Mouse (Mus musculus): ENCODE results near the gene Cux2. TPM values are rescaled to one million over a fixed set of nuclear protein-coding genes. Genes with fewer than 3 reads are reported as not detected.

The Cux2 gene
- polyA plus RNA-seq, 1 experiment from 2014 or later, result 9.0 TPM

GRCm38 (mm10) chr5:121835949-121836691 lies 213.8 kb downstream of the Cux2 start:
- Histone ChIP-seq H3K36me3 (ENCODE audit: control insufficient read depth, insufficient read depth, low read length) (no peaks in the 10 kb centered on the region), H3K4me1 (ENCODE audit: control insufficient read depth, insufficient read depth, low read length) (peaks cover 43% of the 10 kb centered on the region)
- ATAC-seq (ENCODE audit: insufficient number of reproducible peaks, insufficient read depth, low FRiP score, low read depth), result no peak

GRCm38 (mm10) chr5:121834991-121835747 lies 214.7 kb downstream of the Cux2 start:
- H3K4me1 ChIP-seq (ENCODE audit: control insufficient read depth, insufficient read depth, low read length), result peaks cover 43% of the 10 kb centered on the region
- WGBS, result 38% methylated on average over 12 of the region's 12 CpGs
- peak overlapping the region; percentile 84 for H3K4me3 ChIP-seq (ENCODE audit: low read depth, low read length)
- no peaks in the 10 kb centered on the region for H3K36me3 ChIP-seq (ENCODE audit: control insufficient read depth, insufficient read depth, low read length)
- H3K27ac ChIP-seq (ENCODE audit: low read length), result peak overlapping the region; percentile 81; the same call in 1 of the 2 replicates
- no peak for ATAC-seq (ENCODE audit: insufficient number of reproducible peaks, insufficient read depth, low FRiP score, low read depth)
- no peaks in the 10 kb centered on the region for H3K9me3 ChIP-seq (ENCODE audit: control insufficient read depth, low read depth, low read length)
- H3K4me2 ChIP-seq (replicated peaks; ENCODE audit: low read depth, low read length), result peak overlapping the region; percentile 88
- no peaks in the 10 kb centered on the region for H3K27me3 ChIP-seq (ENCODE audit: control insufficient read depth, insufficient read depth, low read length)
- peak overlapping the region; percentile 64; the same call in 1 of the 2 replicates for H3K9ac ChIP-seq (replicated peaks; ENCODE audit: low read depth, low read length)

More at GRCm38 (mm10) chr5:121835949-121836691, 213.8 kb downstream of the Cux2 start:
- Histone ChIP-seq H3K27ac (ENCODE audit: low read length) (peak overlapping the region; percentile 81), H3K9ac (replicated peaks; ENCODE audit: low read depth, low read length) (peak overlapping the region; percentile 64), H3K9me3 (ENCODE audit: control insufficient read depth, low read depth, low read length) (no peaks in the 10 kb centered on the region), H3K4me3 (ENCODE audit: low read depth, low read length) (peak overlapping the region; percentile 84), H3K4me2 (replicated peaks; ENCODE audit: low read depth, low read length) (peak overlapping the region; percentile 88), H3K27me3 (ENCODE audit: control insufficient read depth, insufficient read depth, low read length) (no peaks in the 10 kb centered on the region)
- under 1% methylated on average over 51 of the region's 51 CpGs for WGBS

- H3K27me3 ChIP-seq (ENCODE audit: control insufficient read depth, insufficient read depth, low read length), result no peaks in the 10 kb centered on the region
- peak overlapping the region; percentile 84; the same call in 1 of the 2 replicates for H3K4me3 ChIP-seq (ENCODE audit: low read depth, low read length)
- peaks cover 43% of the 10 kb centered on the region for H3K4me1 ChIP-seq (ENCODE audit: control insufficient read depth, insufficient read depth, low read length)
- no peaks in the 10 kb centered on the region for H3K36me3 ChIP-seq (ENCODE audit: control insufficient read depth, insufficient read depth, low read length)
- no peaks in the 10 kb centered on the region for H3K9me3 ChIP-seq (ENCODE audit: control insufficient read depth, low read depth, low read length)
- 78% methylated on average over 7 of the region's 7 CpGs for WGBS
- no peak overlapping the region for H3K27ac ChIP-seq (ENCODE audit: low read length)
- no peak for ATAC-seq (ENCODE audit: insufficient number of reproducible peaks, insufficient read depth, low FRiP score, low read depth)
- H3K4me2 ChIP-seq (replicated peaks; ENCODE audit: low read depth, low read length), result peak overlapping the region; percentile 88
- H3K9ac ChIP-seq (replicated peaks; ENCODE audit: low read depth, low read length), result no peak overlapping the region
Observed at GRCm38 (mm10) chr5:121834241-121834606, 215.7 kb downstream of the Cux2 start.

- no peaks in the 10 kb centered on the region for H3K36me3 ChIP-seq (ENCODE audit: control insufficient read depth, insufficient read depth, low read length)
- H3K4me2 ChIP-seq (replicated peaks; ENCODE audit: low read depth, low read length), result peak overlapping the region; percentile 88
- H3K4me3 ChIP-seq (ENCODE audit: low read depth, low read length), result no peak overlapping the region
- H3K27me3 ChIP-seq (ENCODE audit: control insufficient read depth, insufficient read depth, low read length), result no peaks in the 10 kb centered on the region
- no peaks in the 10 kb centered on the region for H3K9me3 ChIP-seq (ENCODE audit: control insufficient read depth, low read depth, low read length)
- 42% methylated on average over 10 of the region's 10 CpGs for WGBS
- ATAC-seq (ENCODE audit: insufficient number of reproducible peaks, insufficient read depth, low FRiP score, low read depth), result no peak; the same call in 1 of the 2 replicates
- H3K27ac ChIP-seq (ENCODE audit: low read length), result peak overlapping the region; percentile 21; the same call in 1 of the 2 replicates
- peaks cover 41% of the 10 kb centered on the region for H3K4me1 ChIP-seq (ENCODE audit: control insufficient read depth, insufficient read depth, low read length)
- H3K9ac ChIP-seq (replicated peaks; ENCODE audit: low read depth, low read length), result no peak overlapping the region; the same call in 1 of the 2 replicates
Observed at GRCm38 (mm10) chr5:121833572-121834240, 216.2 kb downstream of the Cux2 start.

- Histone ChIP-seq H3K4me3 (ENCODE audit: low read depth, low read length) (no peak overlapping the region), H3K27me3 (ENCODE audit: control insufficient read depth, insufficient read depth, low read length) (no peaks in the 10 kb centered on the region), H3K4me2 (replicated peaks; ENCODE audit: low read depth, low read length) (peak overlapping the region; percentile 88), H3K27ac (ENCODE audit: low read length) (peak overlapping the region; percentile 21; the same call in 1 of the 2 replicates), H3K4me1 (ENCODE audit: control insufficient read depth, insufficient read depth, low read length) (peaks cover 41% of the 10 kb centered on the region), H3K9ac (replicated peaks; ENCODE audit: low read depth, low read length) (no peak overlapping the region; the same call in 1 of the 2 replicates), H3K9me3 (ENCODE audit: control insufficient read depth, low read depth, low read length) (no peaks in the 10 kb centered on the region), H3K36me3 (ENCODE audit: control insufficient read depth, insufficient read depth, low read length) (peaks cover 2% of the 10 kb centered on the region; the same call in 1 of the 2 replicates)
- no peak for ATAC-seq (ENCODE audit: insufficient number of reproducible peaks, insufficient read depth, low FRiP score, low read depth)
- WGBS, result 85% methylated on average over 2 of the region's 2 CpGs
Observed at GRCm38 (mm10) chr5:121833159-121833558, 216.7 kb downstream of the Cux2 start.

- H3K4me2 ChIP-seq (replicated peaks; ENCODE audit: low read depth, low read length), result no peak overlapping the region
- H3K4me3 ChIP-seq (ENCODE audit: low read depth, low read length), result no peak overlapping the region
- H3K27ac ChIP-seq (ENCODE audit: low read length), result no peak overlapping the region
- no peaks in the 10 kb centered on the region for H3K9me3 ChIP-seq (ENCODE audit: control insufficient read depth, low read depth, low read length)
- ATAC-seq (ENCODE audit: insufficient number of reproducible peaks, insufficient read depth, low FRiP score, low read depth), result no peak
- no peaks in the 10 kb centered on the region for H3K27me3 ChIP-seq (ENCODE audit: control insufficient read depth, insufficient read depth, low read length)
- WGBS, result 78% methylated on average over 6 of the region's 6 CpGs
- peaks cover 36% of the 10 kb centered on the region for H3K4me1 ChIP-seq (ENCODE audit: control insufficient read depth, insufficient read depth, low read length)
- H3K36me3 ChIP-seq (ENCODE audit: control insufficient read depth, insufficient read depth, low read length), result peaks cover 3% of the 10 kb centered on the region; the same call in 1 of the 2 replicates
- H3K9ac ChIP-seq (replicated peaks; ENCODE audit: low read depth, low read length), result no peak overlapping the region
Observed at GRCm38 (mm10) chr5:121832376-121833155, 217.3 kb downstream of the Cux2 start.

GRCm38 (mm10) chr5:121831002-121831601 lies 218.8 kb downstream of the Cux2 start:
- H3K36me3 ChIP-seq (ENCODE audit: control insufficient read depth, insufficient read depth, low read length), result peaks cover 9% of the 10 kb centered on the region; the same call in 1 of the 2 replicates
- H3K4me1 ChIP-seq (ENCODE audit: control insufficient read depth, insufficient read depth, low read length), result peaks cover 34% of the 10 kb centered on the region
- WGBS, result 90% methylated on average over 6 of the region's 6 CpGs
- no peak overlapping the region for H3K4me2 ChIP-seq (replicated peaks; ENCODE audit: low read depth, low read length)
- H3K27ac ChIP-seq (ENCODE audit: low read length), result no peak overlapping the region
- no peaks in the 10 kb centered on the region for H3K9me3 ChIP-seq (ENCODE audit: control insufficient read depth, low read depth, low read length)
- H3K9ac ChIP-seq (replicated peaks; ENCODE audit: low read depth, low read length), result no peak overlapping the region
- H3K4me3 ChIP-seq (ENCODE audit: low read depth, low read length), result no peak overlapping the region
- ATAC-seq (ENCODE audit: insufficient number of reproducible peaks, insufficient read depth, low FRiP score, low read depth), result no peak
- no peaks in the 10 kb centered on the region for H3K27me3 ChIP-seq (ENCODE audit: control insufficient read depth, insufficient read depth, low read length)

Data from stomach, embryonic 14.5 days (tissue).